29 mouse cellular contexts compared by ENCODE assay signal in the genomic region with DNA sequence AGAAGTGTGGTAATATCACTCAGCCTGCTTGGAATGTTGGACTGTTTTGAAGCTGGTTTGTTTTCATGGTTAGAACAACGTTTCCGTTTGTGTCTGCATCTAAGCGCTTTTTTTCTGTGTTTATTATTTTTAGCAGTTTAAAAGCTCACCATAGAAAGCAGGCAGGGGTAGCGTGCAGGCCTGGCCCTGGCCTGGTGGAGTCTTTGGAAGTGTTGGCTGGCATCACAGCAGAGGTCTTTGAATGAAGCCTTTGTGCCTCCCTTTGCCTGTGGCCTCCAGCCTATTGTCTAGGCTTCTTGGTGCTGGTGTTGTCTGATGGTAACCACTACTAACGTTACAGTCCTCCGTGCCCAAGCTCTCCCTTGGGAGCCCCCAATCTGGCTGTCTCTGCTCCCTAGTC.
A peak's percentile ranks its signal among the peaks of the same experiment; 100 is the strongest.
DNase-seq lines count a peak whose midpoint lies in the region; ATAC-seq and TF ChIP-seq lines count a peak whose summit lies in the region.
"Had no signal": no experiment of that assay in that cellular context is flagged by ENCODE, and none has a peak within 500 bp of the region (broad histone marks: within the 10 kb centered on the region; RNA-seq: fewer than 3 reads in every experiment).

No protein-coding gene starts in this region.

- DNase-seq in forebrain, postnatal 0 days: no peak
- peak; percentile 22 for DNase-seq in layer of hippocampus, adult 11-12 months (ENCODE audit: low spot score)
- no peak for DNase-seq in layer of hippocampus, postnatal 25 days (ENCODE audit: extremely low spot score in 1 of 2, low spot score in 1 of 2)
- peak; percentile 3 for DNase-seq in NIH3T3 (ENCODE audit: low read depth)
- DNase-seq in layer of hippocampus, adult 8-10 months (ENCODE audit: low spot score in 2 of 2): peak; percentile 28 to 50
- DNase-seq in cerebellum, adult 9-10 months: no peak
- no peak for DNase-seq in ovary, postnatal 14 days (ENCODE audit: low spot score)
- DNase-seq: adrenal gland, postnatal 14 days; cerebellum, adult 11 months; heart, postnatal 4 days; kidney, adult 9 months; kidney, postnatal 4 days; liver; thymus, adult 18-20 months; thymus, postnatal 36 days had no signal

- H3K36me3 ChIP-seq in forebrain, postnatal 0 days (ENCODE audit: insufficient read depth): no peaks in the 10 kb centered on the region
- H3K36me3 ChIP-seq in forebrain, embryonic 12.5 days (replicated peaks): no peaks in the 10 kb centered on the region
- H3K36me3 ChIP-seq: heart, embryonic 15.5 days; hindbrain, embryonic 15.5 days; intestine, embryonic 15.5 days; limb, embryonic 10.5 days; liver, embryonic 15.5 days; lung, embryonic 15.5 days; midbrain, embryonic 15.5 days; neural tube, embryonic 12.5 days had no signal

- no peaks in the 10 kb centered on the region for H3K9me3 ChIP-seq in forebrain, postnatal 0 days (ENCODE audit: low read length)
- H3K9me3 ChIP-seq in forebrain, embryonic 12.5 days: no peaks in the 10 kb centered on the region
- H3K9me3 ChIP-seq: heart, embryonic 15.5 days; hindbrain, embryonic 15.5 days; intestine, embryonic 15.5 days; limb, embryonic 10.5 days; liver, embryonic 15.5 days; lung, embryonic 15.5 days; midbrain, embryonic 15.5 days; neural tube, embryonic 12.5 days had no signal

- no peak for TF ChIP-seq CTCF in forebrain, postnatal 0 days (IDR thresholded peaks at IDR 0.05; ENCODE audit: low read depth)

- peak; percentile 48; the same call in 1 of the 2 replicates for ATAC-seq in forebrain, postnatal 0 days
- no peak for ATAC-seq in forebrain, embryonic 12.5 days (ENCODE audit: low FRiP score)
- ATAC-seq: CD4-positive, CD25-positive, alpha-beta regulatory T cell, adult 4 months; forebrain, embryonic 14.5 days; intestine, embryonic 15.5 days; midbrain, embryonic 15.5 days; Patski had no signal

- H3K27ac ChIP-seq in forebrain, postnatal 0 days (ENCODE audit: low read depth, low read length): no peak overlapping the region
- H3K27ac ChIP-seq in forebrain, embryonic 12.5 days: no peak overlapping the region
- H3K27ac ChIP-seq: heart, embryonic 15.5 days; hindbrain, embryonic 15.5 days; intestine, embryonic 15.5 days; limb, embryonic 10.5 days; liver, embryonic 15.5 days; lung, embryonic 15.5 days; macrophage; midbrain, embryonic 15.5 days; neural tube, embryonic 12.5 days had no signal

- WGBS in forebrain, postnatal 0 days: 29% methylated on average over 6 of the region's 6 CpGs
- WGBS in forebrain, embryonic 12.5 days: 52% methylated on average over 6 of the region's 6 CpGs

- H3K4me2 ChIP-seq in forebrain, postnatal 0 days (ENCODE audit: low read depth): no peak overlapping the region
- no peak overlapping the region for H3K4me2 ChIP-seq in forebrain, embryonic 12.5 days
- H3K4me2 ChIP-seq: heart, embryonic 15.5 days; hindbrain, embryonic 15.5 days; intestine, embryonic 15.5 days; liver, embryonic 15.5 days; lung, embryonic 15.5 days; midbrain, embryonic 15.5 days; neural tube, embryonic 12.5 days had no signal

- no peaks in the 10 kb centered on the region for H3K4me1 ChIP-seq in forebrain, postnatal 0 days (ENCODE audit: insufficient read depth)
- H3K4me1 ChIP-seq in forebrain, embryonic 12.5 days: no peaks in the 10 kb centered on the region
- H3K4me1 ChIP-seq: heart, embryonic 15.5 days; hindbrain, embryonic 15.5 days; intestine, embryonic 15.5 days; liver, embryonic 15.5 days; lung, embryonic 15.5 days; midbrain, embryonic 15.5 days; neural tube, embryonic 12.5 days had no signal

- no peak overlapping the region for H3K4me3 ChIP-seq in forebrain, postnatal 0 days (ENCODE audit: low read depth, low read length)
- no peak overlapping the region for H3K4me3 ChIP-seq in forebrain, embryonic 12.5 days (replicated peaks)
- H3K4me3 ChIP-seq: erythroblast, embryonic 14.5 days; heart, embryonic 15.5 days; hindbrain, embryonic 15.5 days; intestine, embryonic 15.5 days; limb, embryonic 10.5 days; liver, embryonic 15.5 days; lung, embryonic 15.5 days; midbrain, embryonic 15.5 days; neural tube, embryonic 12.5 days had no signal

- no peak overlapping the region for H3K9ac ChIP-seq in forebrain, postnatal 0 days
- H3K9ac ChIP-seq in forebrain, embryonic 12.5 days: no peak overlapping the region
- H3K9ac ChIP-seq: heart, embryonic 15.5 days; hindbrain, embryonic 15.5 days; intestine, embryonic 15.5 days; liver, embryonic 15.5 days; lung, embryonic 15.5 days; midbrain, embryonic 15.5 days; neural tube, embryonic 12.5 days had no signal

- no peaks in the 10 kb centered on the region for H3K27me3 ChIP-seq in forebrain, postnatal 0 days (ENCODE audit: insufficient read depth, low read length)
- H3K27me3 ChIP-seq in forebrain, embryonic 12.5 days: no peaks in the 10 kb centered on the region
- H3K27me3 ChIP-seq: heart, embryonic 15.5 days; hindbrain, embryonic 15.5 days; intestine, embryonic 15.5 days; liver, embryonic 15.5 days; lung, embryonic 15.5 days; midbrain, embryonic 15.5 days; neural tube, embryonic 12.5 days; Patski had no signal

Comparison
In these comparisons a context has a peak if more than half of its experiments do, and no peak if none do; other contexts are left out.
1. DNase-seq: peak in layer of hippocampus, adult 11-12 months (single experiment), NIH3T3 (single experiment) and layer of hippocampus, adult 8-10 months (2 of 2); none in forebrain, postnatal 0 days (single experiment), layer of hippocampus, postnatal 25 days (0 of 2), cerebellum, adult 9-10 months (single experiment) and ovary, postnatal 14 days (single experiment).